Mouse (Mus musculus) megakaryocyte, embryonic 14.5 days (primary cell): ENCODE measurements around the gene Daw1.

Experiments used
- FLI1 ChIP-seq: IDR thresholded peaks from 2 replicates; pipeline ENCODE4 v1.6.1; 2012; ENCODE audit warnings: low read length, inconsistent platforms, mixed read lengths
- GATA1 ChIP-seq: IDR thresholded peaks from 3 replicates; pipeline ENCODE4 v1.6.1; 2012; ENCODE audit warnings: mixed read lengths, low read length, inconsistent platforms, borderline replicate concordance

GRCm38 (mm10) chr1:83152961-83153360 is 6.6 kb upstream of the Daw1 start:
- TF ChIP-seq GATA1: no peak
- no peak for TF ChIP-seq FLI1
